Mouse (Mus musculus) lung, postnatal 25 days (tissue): ENCODE data around the gene A730015C16Rik.

Source experiments
- DNase-seq: peaks from one replicate; pipeline ENCODE4 v3.0.0; 2022; ENCODE audit warnings: low spot score

A730015C16Rik gene

DNA sequence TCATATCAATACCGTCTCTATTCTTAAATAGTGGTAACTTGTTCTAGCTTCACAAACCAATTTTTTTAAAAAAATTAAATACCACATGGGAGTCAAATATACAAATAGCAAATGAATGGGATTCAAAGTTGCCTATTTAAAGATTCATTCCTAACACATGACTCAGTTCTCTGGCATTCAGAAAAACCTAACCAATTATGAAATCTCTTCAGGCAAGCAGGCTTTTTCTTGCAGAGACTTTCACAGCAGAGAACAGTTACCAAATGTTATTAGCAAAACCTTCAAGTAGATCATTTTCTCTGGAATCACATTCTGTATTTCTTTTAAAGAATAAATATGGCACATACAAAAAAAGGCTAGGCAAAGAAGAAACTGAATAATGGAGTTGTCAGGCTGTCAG is 17.7 kb downstream of the A730015C16Rik start:
- no peak for DNase-seq

- no peak for DNase-seq
These were observed 21.8 kb downstream of the A730015C16Rik start for GRCm38 (mm10) chr4:108826643-108827042.

- no peak for DNase-seq
These were observed 22.3 kb downstream of the A730015C16Rik start for GRCm38 (mm10) chr4:108826096-108826495.

- peak; percentile 62 for DNase-seq
These were observed 22.7 kb downstream of the A730015C16Rik start for GRCm38 (mm10) chr4:108825677-108826076.

GRCm38 (mm10) chr4:108811550-108811949 is 36.9 kb downstream of the A730015C16Rik start:
- no peak for DNase-seq

DNA sequence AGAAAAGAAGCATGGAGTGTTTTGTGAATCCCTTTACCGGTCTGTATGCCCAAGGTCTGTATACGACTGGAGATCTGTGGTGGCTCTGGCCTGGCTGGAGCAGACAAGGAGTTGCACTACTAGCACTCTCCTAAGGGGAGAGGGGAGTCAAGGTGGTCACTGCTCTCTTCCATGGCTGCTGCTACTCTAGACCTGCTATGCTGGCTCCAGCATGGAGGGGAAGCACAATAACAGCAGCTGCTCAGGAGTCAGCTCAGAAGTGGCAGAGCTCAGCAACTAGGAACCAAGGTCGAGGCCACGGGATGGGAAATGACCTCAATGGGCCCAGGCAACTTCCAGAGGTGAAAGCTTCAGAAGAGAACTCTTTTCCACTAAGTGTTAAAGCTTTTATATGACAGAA is 37.3 kb downstream of the A730015C16Rik start:
- DNase-seq, result no peak

GRCm38 (mm10) chr4:108803535-108803934 is 44.9 kb downstream of the A730015C16Rik start:
- no peak for DNase-seq

DNA sequence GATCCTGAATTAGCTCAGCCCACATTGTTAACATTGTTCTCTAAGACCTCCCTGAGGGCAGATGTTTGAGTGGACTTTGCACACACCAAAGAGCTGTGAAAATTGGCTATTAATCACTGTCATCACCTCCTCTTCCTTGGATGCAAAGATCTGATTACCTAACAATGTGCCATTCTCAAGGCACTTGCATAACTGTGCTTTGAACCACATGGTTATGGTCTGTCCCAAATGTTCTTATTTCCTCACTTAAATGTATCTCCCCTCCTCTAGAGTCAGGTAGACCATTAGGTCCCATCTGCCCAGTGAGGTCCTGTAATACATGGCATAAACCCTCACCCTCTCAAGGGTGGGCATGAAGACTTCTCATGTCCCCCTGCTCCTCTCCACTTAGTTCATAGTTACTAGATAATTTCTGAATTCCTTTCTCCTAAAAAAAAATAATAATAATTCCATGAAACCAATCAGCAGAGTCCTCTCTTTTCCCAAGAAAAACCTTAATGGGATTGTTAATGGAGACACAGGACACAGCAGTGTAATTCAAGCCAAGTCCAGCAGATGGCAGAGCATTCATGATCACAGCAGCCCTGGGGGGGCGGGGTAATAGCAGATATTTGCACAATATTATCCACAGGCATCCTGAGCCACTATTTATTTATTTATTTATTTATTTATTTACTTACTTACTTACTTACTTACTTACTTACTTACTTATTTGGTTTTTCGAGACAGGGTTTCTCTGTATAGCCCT is 50.2 kb downstream of the A730015C16Rik start:
- peak; percentile 70 for DNase-seq
